Mouse (Mus musculus): Measurements from ENCODE around the gene Scfd2.

- no peak for TF ChIP-seq CTCF (IDR thresholded peaks at IDR 0.05; ENCODE audit: low read depth)
- TF ChIP-seq EP300 (IDR thresholded peaks at IDR 0.05; ENCODE audit: low read depth): no peak
Measured at GRCm38 (mm10) chr5:74199793-74200192, 331.8 kb downstream of the Scfd2 start.

All from liver, postnatal 0 days (tissue).